Comparison of ENCODE assay signal across 27 mouse cellular contexts in the genomic region with DNA sequence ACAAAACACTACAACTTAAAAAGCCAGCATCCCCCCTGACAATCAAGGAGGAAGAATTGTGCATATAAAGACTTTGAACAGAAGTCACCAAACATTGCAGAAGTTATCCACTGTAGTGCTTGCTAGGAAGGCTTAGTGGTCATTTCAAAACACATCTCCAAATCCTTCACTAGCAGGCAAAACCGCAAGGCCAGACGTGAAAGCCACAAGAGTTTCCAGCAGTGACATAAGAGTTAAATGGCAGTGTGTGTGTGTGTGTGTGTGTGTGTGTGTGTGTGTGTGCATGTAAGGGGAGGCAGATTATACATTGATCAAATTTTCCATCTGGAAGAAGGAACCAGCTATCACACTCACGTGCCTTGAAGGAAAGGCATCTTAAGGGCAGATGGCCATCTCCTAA. TPM values are rescaled to one million over a fixed set of nuclear protein-coding genes. Genes with fewer than 3 reads are reported as not detected.
DNase-seq lines count a peak whose midpoint lies in the region; ATAC-seq lines count a peak whose summit lies in the region.
"Had no signal": no experiment of that assay in that cellular context is flagged by ENCODE, and none has a peak within 500 bp of the region (broad histone marks: within the 10 kb centered on the region; RNA-seq: fewer than 3 reads in every experiment).

No protein-coding gene starts in this region.

- H3K27ac ChIP-seq in forebrain, embryonic 10.5 days, result no peak overlapping the region
- H3K27ac ChIP-seq: embryonic facial prominence, embryonic 10.5 days; embryonic facial prominence, embryonic 12.5 days; forebrain, embryonic 12.5 days had no signal

- WGBS in forebrain, embryonic 10.5 days, result 91% methylated on average over 3 of the region's 3 CpGs

- ATAC-seq in common myeloid progenitor, adult 5-6 weeks (replicated peaks; ENCODE audit: low read depth, poor library complexity, severe bottlenecking), result peak; percentile 81
- ATAC-seq in hematopoietic stem cell, adult 5-6 weeks (replicated peaks in 1 of 2; ENCODE audit: insufficient read depth in 1 of 2, low FRiP score in 2 of 2, low TSS enrichment in 1 of 2, low read depth in 1 of 2, poor library complexity in 2 of 2, severe bottlenecking in 2 of 2), result peak; percentile 29 to 32; a peak in 3 of 4 replicates
- peak; percentile 81 for ATAC-seq in megakaryocyte progenitor cell, adult 5-6 weeks (replicated peaks; ENCODE audit: poor library complexity)
- ATAC-seq: activated CD4-positive, CD25-positive, alpha-beta regulatory T cell, adult 4 months; forebrain, embryonic 14.5 days; forebrain, embryonic 16.5 days; Patski had no signal

- no peak overlapping the region for H3K4me3 ChIP-seq in forebrain, embryonic 10.5 days
- H3K4me3 ChIP-seq: embryonic facial prominence, embryonic 10.5 days; embryonic facial prominence, embryonic 12.5 days; forebrain, embryonic 12.5 days had no signal

- H3K9me3 ChIP-seq in forebrain, embryonic 10.5 days, result no peaks in the 10 kb centered on the region
- H3K9me3 ChIP-seq: embryonic facial prominence, embryonic 10.5 days; embryonic facial prominence, embryonic 12.5 days; forebrain, embryonic 12.5 days had no signal

- 0 out of 2 replicates have a peak, but pooled peaks cover 2% of the 10 kb centered on the region for H3K4me1 ChIP-seq in forebrain, embryonic 10.5 days
- H3K4me1 ChIP-seq: embryonic facial prominence, embryonic 10.5 days; embryonic facial prominence, embryonic 12.5 days; forebrain, embryonic 12.5 days had no signal

- peak; percentile 91 for DNase-seq in 416B (ENCODE audit: low read depth)
- DNase-seq in forebrain, embryonic 10.5 days (ENCODE audit: extremely low spot score, low spot score), result no peak
- no peak for DNase-seq in kidney, postnatal 25 days
- DNase-seq in cerebellum, postnatal 25 days, result no peak
- DNase-seq: adrenal gland, adult 8-10 months; adrenal gland, postnatal 14 days; adrenal gland, postnatal 36 days; cerebellum, adult 11-12 months; cerebellum, adult 2 months; cerebellum, adult 9-10 months; cerebellum, postnatal 10 days; cerebellum, postnatal 36 days had no signal

- H3K27me3 ChIP-seq in forebrain, embryonic 10.5 days (ENCODE audit: poor library complexity, severe bottlenecking), result no peaks in the 10 kb centered on the region
- H3K27me3 ChIP-seq: embryonic facial prominence, embryonic 12.5 days; forebrain, embryonic 12.5 days; Patski had no signal

- H3K36me3 ChIP-seq in forebrain, embryonic 10.5 days (replicated peaks), result no peaks in the 10 kb centered on the region
- H3K36me3 ChIP-seq: embryonic facial prominence, embryonic 10.5 days; embryonic facial prominence, embryonic 12.5 days; forebrain, embryonic 12.5 days had no signal

RNA-seq across cellular contexts. Expression of a gene that starts 22.7 kb away (rescaled TPM):
- not detected in 2 replicates for total RNA-seq in common myeloid progenitor, adult 5-6 weeks (2017)
- total RNA-seq in hematopoietic stem cell, adult 5-6 weeks (2017), result not detected in 2 replicates
- not detected in 2 replicates for total RNA-seq in megakaryocyte progenitor cell, adult 5-6 weeks (2015)
- total RNA-seq in megakaryocyte progenitor cell, adult 5-6 weeks (2017), result not detected in 2 replicates
- 0.10 and 1.5 TPM in 2 replicates for polyA plus RNA-seq in forebrain, embryonic 10.5 days (2016; fragmentation: Nextera tagmentation; extraction: Ambion mirVana)
- total RNA-seq: adrenal gland, adult 18-20 months; adrenal gland, adult 8-10 months; adrenal gland, postnatal 36 days; ES-E14; MEL had no signal
- polyA plus RNA-seq: activated CD4-positive, CD25-positive, alpha-beta regulatory T cell, adult 4 months; C2C12; cerebellum, adult 2 months; cortical plate, adult 2 months; forebrain, embryonic 14.5 days; forebrain, embryonic 16.5 days had no signal

RNA-seq across cellular contexts. Expression of a gene that starts 22.8 kb away (rescaled TPM):
- total RNA-seq in common myeloid progenitor, adult 5-6 weeks (2017), result 12.2 and 13.1 TPM in 2 replicates
- 12.3 and 23.3 TPM in 2 replicates for total RNA-seq in hematopoietic stem cell, adult 5-6 weeks (2017)
- 14.7 and 15.6 TPM in 2 replicates for total RNA-seq in megakaryocyte progenitor cell, adult 5-6 weeks (2015)
- 8.1 and 14.3 TPM in 2 replicates for total RNA-seq in megakaryocyte progenitor cell, adult 5-6 weeks (2017)
- 11.8 and 13.0 TPM in 2 replicates for polyA plus RNA-seq in forebrain, embryonic 10.5 days (2016; fragmentation: Nextera tagmentation; extraction: Ambion mirVana)

RNA-seq across cellular contexts. Expression of a gene that starts 23.1 kb away (rescaled TPM):
- 25.5 and 27.5 TPM in 2 replicates for total RNA-seq in common myeloid progenitor, adult 5-6 weeks (2017)
- total RNA-seq in hematopoietic stem cell, adult 5-6 weeks (2017), result 26.0 and 51.5 TPM in 2 replicates
- 13.3 and 18.9 TPM in 2 replicates for total RNA-seq in megakaryocyte progenitor cell, adult 5-6 weeks (2015)
- total RNA-seq in megakaryocyte progenitor cell, adult 5-6 weeks (2017), result 34.8 and 35.6 TPM in 2 replicates
- 6.0 and 7.1 TPM in 2 replicates for polyA plus RNA-seq in forebrain, embryonic 10.5 days (2016; fragmentation: Nextera tagmentation; extraction: Ambion mirVana)

RNA-seq across cellular contexts. Expression of a gene that starts 26.9 kb away (rescaled TPM):
- not detected in 2 replicates for total RNA-seq in common myeloid progenitor, adult 5-6 weeks (2017)
- total RNA-seq in hematopoietic stem cell, adult 5-6 weeks (2017), result 0.69 TPM in 1 of 2 replicates, not detected in the other
- total RNA-seq in megakaryocyte progenitor cell, adult 5-6 weeks (2015), result not detected in 2 replicates
- total RNA-seq in megakaryocyte progenitor cell, adult 5-6 weeks (2017), result 0.37 TPM in 1 of 2 replicates, not detected in the other
- 0.16 and 0.22 TPM in 2 replicates for polyA plus RNA-seq in forebrain, embryonic 10.5 days (2016; fragmentation: Nextera tagmentation; extraction: Ambion mirVana)
- total RNA-seq: adrenal gland, adult 18-20 months; adrenal gland, postnatal 36 days; MEL had no signal
- polyA plus RNA-seq: C2C12; forebrain, embryonic 16.5 days; Patski had no signal

Comparison
In these comparisons a context has a peak if more than half of its experiments do, and no peak if none do; other contexts are left out.
1. ATAC-seq: peak in every context shown above with its lines; median percentile 81 in common myeloid progenitor, adult 5-6 weeks; 81 in megakaryocyte progenitor cell, adult 5-6 weeks; 30 in hematopoietic stem cell, adult 5-6 weeks.